Mouse (Mus musculus): ENCODE results near the gene Ubash3a.
A peak's percentile ranks its signal among the peaks of the same experiment; 100 is the strongest.

Ubash3a gene

GRCm38 (mm10) chr17:31216068-31216955 lies 8.6 kb downstream of the Ubash3a start:
- DNase-seq (ENCODE audit: low spot score) = no peak

- DNase-seq (ENCODE audit: low spot score) = no peak
These were observed 15.2 kb downstream of the Ubash3a start for GRCm38 (mm10) chr17:31222810-31223310.

- no peak for DNase-seq (ENCODE audit: low spot score)
These were observed 16.2 kb downstream of the Ubash3a start for GRCm38 (mm10) chr17:31223835-31224234.

- DNase-seq (ENCODE audit: low spot score) = no peak
These were observed 16.9 kb downstream of the Ubash3a start for GRCm38 (mm10) chr17:31224591-31224990.

- DNase-seq (ENCODE audit: low spot score) = no peak
These were observed 18.7 kb downstream of the Ubash3a start for GRCm38 (mm10) chr17:31226368-31226767.

GRCm38 (mm10) chr17:31226931-31227330 lies 19.3 kb downstream of the Ubash3a start:
- DNase-seq (ENCODE audit: low spot score) = no peak

- no peak for DNase-seq (ENCODE audit: low spot score)
These were observed 24.1 kb downstream of the Ubash3a start for GRCm38 (mm10) chr17:31231780-31232179.

- no peak for DNase-seq (ENCODE audit: low spot score)
These were observed 24.8 kb downstream of the Ubash3a start for GRCm38 (mm10) chr17:31232251-31233010.

GRCm38 (mm10) chr17:31235915-31236314 lies 28.2 kb downstream of the Ubash3a start:
- DNase-seq (ENCODE audit: low spot score) = no peak

- DNase-seq (ENCODE audit: low spot score) = no peak
These were observed 30.8 kb downstream of the Ubash3a start for GRCm38 (mm10) chr17:31238234-31239020.

GRCm38 (mm10) chr17:31241156-31241555 lies 33.5 kb downstream of the Ubash3a start:
- no peak for DNase-seq (ENCODE audit: low spot score)

- no peak for DNase-seq (ENCODE audit: low spot score)
These were observed 35.1 kb downstream of the Ubash3a start for GRCm38 (mm10) chr17:31242764-31243163.

- no peak for DNase-seq (ENCODE audit: low spot score)
These were observed 37.6 kb downstream of the Ubash3a start for GRCm38 (mm10) chr17:31245321-31245720.

- no peak for DNase-seq (ENCODE audit: low spot score)
These were observed 39.5 kb downstream of the Ubash3a start for GRCm38 (mm10) chr17:31247144-31247543.

- no peak for DNase-seq (ENCODE audit: low spot score)
These were observed 46.3 kb downstream of the Ubash3a start for GRCm38 (mm10) chr17:31253951-31254350.

- DNase-seq (ENCODE audit: low spot score) = peak; percentile 59
These were observed 46.8 kb downstream of the Ubash3a start for GRCm38 (mm10) chr17:31254463-31254931.

GRCm38 (mm10) chr17:31257149-31257548 lies 49.5 kb downstream of the Ubash3a start:
- no peak for DNase-seq (ENCODE audit: low spot score)

GRCm38 (mm10) chr17:31257898-31258297 lies 50.2 kb downstream of the Ubash3a start:
- DNase-seq (ENCODE audit: low spot score) = no peak

GRCm38 (mm10) chr17:31258310-31258865 lies 50.7 kb downstream of the Ubash3a start:
- no peak for DNase-seq (ENCODE audit: low spot score)

- no peak for DNase-seq (ENCODE audit: low spot score)
These were observed 51.5 kb downstream of the Ubash3a start for GRCm38 (mm10) chr17:31259145-31259544.

- no peak for DNase-seq (ENCODE audit: low spot score)
These were observed 52.2 kb downstream of the Ubash3a start for GRCm38 (mm10) chr17:31259825-31260224.

- DNase-seq (ENCODE audit: low spot score) = no peak
These were observed 52.8 kb downstream of the Ubash3a start for GRCm38 (mm10) chr17:31260430-31260829.

Measured in ovary, postnatal 10 days (tissue).